15 mouse cellular contexts compared by ENCODE assay signal in the genomic region with DNA sequence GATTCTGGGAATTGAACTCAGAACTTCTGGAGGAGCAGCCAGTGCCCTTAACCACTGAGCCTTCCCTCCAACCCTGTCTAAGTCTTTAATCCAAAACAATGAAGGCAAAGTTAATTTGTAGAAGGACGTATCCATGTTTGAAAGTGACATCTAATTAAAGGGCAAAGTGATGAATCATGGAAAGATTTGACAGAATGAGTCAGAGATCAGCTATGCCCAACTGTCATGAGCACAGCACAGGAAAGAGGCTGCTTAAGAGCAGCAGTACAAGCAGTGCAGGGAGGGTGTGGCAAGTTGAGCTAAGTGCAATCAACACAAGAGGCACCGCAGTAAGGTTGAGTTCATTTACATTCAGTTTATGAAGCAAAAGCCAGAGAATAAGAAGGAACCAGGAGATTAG. TPM values are rescaled to one million over a fixed set of nuclear protein-coding genes. Genes with fewer than 3 reads are reported as not detected.
DNase-seq lines count a peak whose midpoint lies in the region; ATAC-seq and TF ChIP-seq lines count a peak whose summit lies in the region.
"Had no signal": no experiment of that assay in that cellular context is flagged by ENCODE, and none has a peak within 500 bp of the region (broad histone marks: within the 10 kb centered on the region; RNA-seq: fewer than 3 reads in every experiment).

No protein-coding gene starts in this region.

- no peaks in the 10 kb centered on the region for H3K79me3 ChIP-seq in C2C12 (ENCODE audit: low read depth)

- H3K27me3 ChIP-seq in C2C12 (ENCODE audit: control insufficient read depth, insufficient read depth, insufficient read length), result no peaks in the 10 kb centered on the region
- H3K27me3 ChIP-seq: embryonic facial prominence, embryonic 12.5 days; forebrain, embryonic 15.5 days had no signal

- no peaks in the 10 kb centered on the region for H3K36me3 ChIP-seq in C2C12 (ENCODE audit: control insufficient read depth, insufficient read depth)
- H3K36me3 ChIP-seq: embryonic facial prominence, embryonic 10.5 days; embryonic facial prominence, embryonic 12.5 days; forebrain, embryonic 15.5 days had no signal

- H3ac ChIP-seq in C2C12 (ENCODE audit: control insufficient read depth, insufficient read length, low read depth), result no peak overlapping the region

- no peak for TF ChIP-seq CTCF in C2C12 (IDR thresholded peaks at IDR 0.05; ENCODE audit: control insufficient read depth, insufficient read depth, insufficient read length)

- peak; percentile 68 for DNase-seq in 3134 (ENCODE audit: extremely low read depth, insufficient read length, low spot score)
- peak; percentile 76 for DNase-seq in 3T3-L1 (ENCODE audit: low read depth, low spot score)
- peak; percentile 62 for DNase-seq in Muller cell, postnatal 12 days (ENCODE audit: inconsistent ontology term)
- DNase-seq in kidney, postnatal 25 days, result no peak
- no peak for DNase-seq in right cerebral cortex, postnatal 4 days
- DNase-seq: adrenal gland, adult 8-10 months; cerebellum, adult 11-12 months; cerebellum, adult 9-10 months had no signal

- no peak overlapping the region for H3K4me3 ChIP-seq in C2C12 (ENCODE audit: insufficient read depth, poor library complexity, severe bottlenecking)
- H3K4me3 ChIP-seq: embryonic facial prominence, embryonic 10.5 days; embryonic facial prominence, embryonic 12.5 days; forebrain, embryonic 13.5 days; forebrain, embryonic 15.5 days had no signal

- H3K79me2 ChIP-seq in C2C12 (ENCODE audit: control insufficient read depth, insufficient read depth), result no peaks in the 10 kb centered on the region

- no peak for ATAC-seq in activated CD4-positive, CD25-positive, alpha-beta regulatory T cell, adult 4 months
- ATAC-seq: forebrain, embryonic 13.5 days; forebrain, embryonic 15.5 days; forebrain, postnatal 0 days had no signal

TF ChIP-seq in C2C12, 6 proteins besides CTCF, POLR2A, EP300 and RAD21:
- TF ChIP-seq USF1 (IDR thresholded peaks at IDR 0.05; ENCODE audit: low read depth) (no peak), MAX (IDR thresholded peaks at IDR 0.05) (peak; percentile 23), MYOG (IDR thresholded peaks at IDR 0.05; ENCODE audit: control insufficient read depth, extremely low read depth, insufficient read length) (no peak), MYOD1 (IDR thresholded peaks at IDR 0.05; ENCODE audit: control insufficient read depth, insufficient read length, low read depth) (peak; percentile 31), FOSL1 (IDR thresholded peaks at IDR 0.05; ENCODE audit: insufficient read depth, low read length, poor library complexity, severe bottlenecking) (peak; percentile 20)

RNA-seq across cellular contexts. Expression of a gene that starts 12.4 kb away (rescaled TPM):
- 45.9 TPM for polyA plus RNA-seq in C2C12 (2012; fragmentation: generic; extraction: Trizol)
- 10 to 100 TPM; 66.5 to 89.2 TPM for polyA plus RNA-seq in activated CD4-positive, CD25-positive, alpha-beta regulatory T cell, adult 4 months (2017; shearing (Covaris generic))

RNA-seq across cellular contexts. Expression of a gene that starts 14.4 kb away (rescaled TPM):
- 83.6 TPM for polyA plus RNA-seq in C2C12 (2012; fragmentation: generic; extraction: Trizol)
- 10 to 100 TPM; 11.8 to 16.3 TPM for polyA plus RNA-seq in activated CD4-positive, CD25-positive, alpha-beta regulatory T cell, adult 4 months (2017; shearing (Covaris generic))

RNA-seq across cellular contexts. Expression of a gene that starts 52.0 kb away (rescaled TPM):
- 38.5 TPM for polyA plus RNA-seq in C2C12 (2012; fragmentation: generic; extraction: Trizol)
- polyA plus RNA-seq in activated CD4-positive, CD25-positive, alpha-beta regulatory T cell, adult 4 months (2017; shearing (Covaris generic)), result not detected

Comparison
In these comparisons a context has a peak if more than half of its experiments do, and no peak if none do; other contexts are left out.
1. DNase-seq: peak in 3134 (single experiment), 3T3-L1 (single experiment) and Muller cell, postnatal 12 days (single experiment); none in kidney, postnatal 25 days (0 of 2) and right cerebral cortex, postnatal 4 days (single experiment).
2. RNA of a gene that starts 52.0 kb away (polyA plus RNA-seq): 38.5 TPM in C2C12 (single experiment); not detected in activated CD4-positive, CD25-positive, alpha-beta regulatory T cell, adult 4 months; every median in the first group is over 10 times any median in the second.